Mouse (Mus musculus) lung, postnatal 0 days (tissue): ENCODE data around the gene Stag1.

Experiments
- CTCF ChIP-seq: IDR thresholded peaks from 2 replicates; pipeline ENCODE4 v1.5.1; 2016; ENCODE audit warnings: antibody characterized with exemption, mild to moderate bottlenecking
- EP300 ChIP-seq: IDR thresholded peaks from 2 replicates; pipeline ENCODE4 v1.6.1; 2016; ENCODE audit warnings: antibody characterized with exemption, mild to moderate bottlenecking, control low read depth

GRCm38 (mm10) chr9:100656058-100656457, 58.5 kb downstream of the Stag1 start:
- TF ChIP-seq CTCF (no peak), EP300 (no peak)
